Mouse (Mus musculus) olfactory bulb, adult 2 months (tissue): ENCODE data around the gene 4932438H23Rik. TPM values are rescaled to one million over a fixed set of nuclear protein-coding genes. Genes with fewer than 3 reads are reported as not detected.

Source experiments
- H3K27ac ChIP-seq: fragments of 200-500 bp; 2 replicates; pipeline ENCODE4 v1.5.1; 2012; ENCODE audit warnings: low read depth, low read length; ENCODE audit not compliant: insufficient read depth
- H3K4me1 ChIP-seq: fragments of 200-500 bp; 2 replicates; pipeline ENCODE4 v1.6.1; 2012; ENCODE audit warnings: low read length; ENCODE audit not compliant: control insufficient read depth, insufficient read depth
- H3K4me3 ChIP-seq: fragments of 200-500 bp; 2 replicates; pipeline ENCODE4 v1.5.1; 2012; ENCODE audit warnings: mild to moderate bottlenecking, low read depth, low read length, moderate library complexity; ENCODE audit not compliant: insufficient read depth
- CTCF ChIP-seq: fragments of 200-500 bp; IDR thresholded peaks from 2 replicates; pipeline ENCODE4 v1.5.1; 2012; ENCODE audit warnings: low read depth, mild to moderate bottlenecking, low read length, moderate library complexity; ENCODE audit not compliant: insufficient read depth
- POLR2A ChIP-seq: fragments of 200-500 bp; IDR thresholded peaks from 2 replicates; pipeline ENCODE4 v1.6.1; 2012; ENCODE audit warnings: mild to moderate bottlenecking, low read depth, low read length, moderate library complexity; ENCODE audit not compliant: insufficient read depth
- WGBS: fragments of 180-500 bp; shearing (Covaris S2); methylation state at CpG from one replicate; pipeline ENCODE4 v1.1.7; 2018; 5-methylcytosine and 5-hydroxymethylcytosine counted together
- polyA plus RNA-seq: library from polyadenylated mRNA; stranded (reverse); fragments of >200 nt; gene quantifications from 2 replicates; pipeline ENCODE4 v1.2.4, GENCODE M21; 2012; ENCODE audit warnings: low replicate concordance; ENCODE audit not compliant: missing spikeins, insufficient read depth, insufficient read length

The 4932438H23Rik gene
- polyA plus RNA-seq, 1 experiment, result not detected

GRCm38 (mm10) chr16:91105481-91106051 lies 10.6 kb upstream of the 4932438H23Rik start:
- Histone ChIP-seq H3K27ac (no peak overlapping the region), H3K4me3 (no peak overlapping the region), H3K4me1 (no peaks in the 10 kb centered on the region)
- TF ChIP-seq CTCF, result no peak
- TF ChIP-seq POLR2A, result no peak
- WGBS, result 54% methylated on average over 13 of the region's 13 CpGs

- TF ChIP-seq POLR2A (no peak), CTCF (no peak)
- Histone ChIP-seq H3K27ac (no peak overlapping the region), H3K4me3 (no peak overlapping the region), H3K4me1 (no peaks in the 10 kb centered on the region)
- 21% methylated on average over 10 of the region's 10 CpGs for WGBS
These were observed 10.0 kb upstream of the 4932438H23Rik start for GRCm38 (mm10) chr16:91104821-91105480.

- TF ChIP-seq POLR2A (no peak), CTCF (no peak)
- Histone ChIP-seq H3K4me3 (no peak overlapping the region), H3K27ac (no peak overlapping the region), H3K4me1 (no peaks in the 10 kb centered on the region)
- 45% methylated on average over 14 of the region's 14 CpGs for WGBS
These were observed 8.5 kb upstream of the 4932438H23Rik start for GRCm38 (mm10) chr16:91103386-91103785.

- no peaks in the 10 kb centered on the region for H3K4me1 ChIP-seq
- no peak overlapping the region for H3K4me3 ChIP-seq
- WGBS, result 79% methylated on average over 2 of the region's 2 CpGs
- no peak overlapping the region for H3K27ac ChIP-seq
- TF ChIP-seq POLR2A, result no peak
- TF ChIP-seq CTCF, result no peak
These were observed 5.6 kb upstream of the 4932438H23Rik start for GRCm38 (mm10) chr16:91100484-91100883.

GRCm38 (mm10) chr16:91099444-91100065 lies 4.6 kb upstream of the 4932438H23Rik start:
- Histone ChIP-seq H3K4me1 (no peaks in the 10 kb centered on the region), H3K4me3 (no peak overlapping the region), H3K27ac (no peak overlapping the region)
- WGBS, result 54% methylated on average over 16 of the region's 16 CpGs
- TF ChIP-seq POLR2A, result no peak
- TF ChIP-seq CTCF, result no peak

GRCm38 (mm10) chr16:91097858-91098257 lies 2.9 kb upstream of the 4932438H23Rik start:
- TF ChIP-seq CTCF, result no peak
- no peak for TF ChIP-seq POLR2A
- Histone ChIP-seq H3K4me1 (no peaks in the 10 kb centered on the region), H3K27ac (no peak overlapping the region), H3K4me3 (no peak overlapping the region)
- WGBS, result 95% methylated on average over 11 of the region's 11 CpGs

GRCm38 (mm10) chr16:91096984-91097506 lies 2.1 kb upstream of the 4932438H23Rik start:
- Histone ChIP-seq H3K27ac (no peak overlapping the region), H3K4me3 (no peak overlapping the region), H3K4me1 (no peaks in the 10 kb centered on the region)
- TF ChIP-seq CTCF, result no peak
- no peak for TF ChIP-seq POLR2A
- WGBS, result 67% methylated on average over 4 of the region's 4 CpGs

GRCm38 (mm10) chr16:91096016-91096415 lies 1.1 kb upstream of the 4932438H23Rik start:
- no peak for TF ChIP-seq POLR2A
- TF ChIP-seq CTCF, result no peak
- no peak overlapping the region for H3K4me3 ChIP-seq
- WGBS, result 99% methylated on average over 2 of the region's 2 CpGs
- no peak overlapping the region for H3K27ac ChIP-seq
- H3K4me1 ChIP-seq, result no peaks in the 10 kb centered on the region
